Mouse (Mus musculus): ENCODE data around the gene Fbxo7.

- no peak for TF ChIP-seq CTCF (IDR thresholded peaks at IDR 0.05; ENCODE audit: low read depth, low read length)
- no peak for TF ChIP-seq GATA1 (IDR thresholded peaks at IDR 0.05; ENCODE audit: borderline replicate concordance, low read length)
These were observed 10.0 kb upstream of the Fbxo7 start, which contains the start of gene Bpifc for GRCm38 (mm10) chr10:86011781-86012180.

Data from G1E (cell line).